Mouse (Mus musculus) neural tube, embryonic 14.5 days (tissue): Measurements from ENCODE around the gene Znrf2. TPM values are rescaled to one million over a fixed set of nuclear protein-coding genes. Genes with fewer than 3 reads are reported as not detected.

Source experiments
- ATAC-seq: fragments of 200-750 bp; cut with Nextera tagmentation; 2 replicates; pipeline ENCODE4 v1.8.0; 2017; ENCODE audit warnings: low read depth, mild to moderate bottlenecking, moderate TSS enrichment, moderate library complexity
- H3K27ac ChIP-seq: fragments of 300-500 bp; sonication (generic); 2 replicates; pipeline ENCODE4 v1.5.1; 2014; ENCODE audit warnings: low read depth, mild to moderate bottlenecking, control low read depth, low read length, moderate library complexity, mixed read lengths
- H3K27me3 ChIP-seq: fragments of 300-500 bp; sonication (generic); 2 replicates; pipeline ENCODE4 v1.6.1; 2014; ENCODE audit warnings: low read length; ENCODE audit not compliant: control insufficient read depth, insufficient read depth
- H3K36me3 ChIP-seq: fragments of 300-500 bp; sonication (generic); 2 replicates; pipeline ENCODE4 v1.6.1; 2014; ENCODE audit warnings: low read length, mixed read lengths; ENCODE audit not compliant: control insufficient read depth, insufficient read depth
- H3K4me1 ChIP-seq: fragments of 300-500 bp; sonication (generic); 2 replicates; pipeline ENCODE4 v1.6.1; 2014; ENCODE audit warnings: low read length; ENCODE audit not compliant: control insufficient read depth, insufficient read depth
- H3K4me2 ChIP-seq: fragments of 300-500 bp; sonication (generic); 2 replicates; pipeline ENCODE4 v1.6.1; 2014; ENCODE audit warnings: mild to moderate bottlenecking, low read depth, low read length, control low read depth
- H3K4me3 ChIP-seq: fragments of 300-500 bp; sonication (generic); 2 replicates; pipeline ENCODE4 v1.5.1; 2014; ENCODE audit warnings: low read depth, low read length, control low read depth, mixed read lengths
- H3K9ac ChIP-seq: fragments of 300-500 bp; sonication (generic); replicated peaks from 2 replicates; pipeline ENCODE4 v1.6.1; 2014; ENCODE audit warnings: low read depth, mild to moderate bottlenecking, control low read depth, low read length, mixed read lengths
- H3K9me3 ChIP-seq: fragments of 300-500 bp; sonication (generic); 2 replicates; pipeline ENCODE4 v1.6.1; 2016; ENCODE audit warnings: low read length; ENCODE audit not compliant: control insufficient read depth
- WGBS: fragments of 180-500 bp; shearing (Covaris S2); extraction: QIAGEN DNeasy Blood & Tissue Kit; methylation state at CpG from one replicate; pipeline ENCODE4 v1.1.7; 2014; 5-methylcytosine and 5-hydroxymethylcytosine counted together
- polyA plus RNA-seq: library from polyadenylated mRNA; unstranded; fragments of >200 nt; fragmentation: Nextera tagmentation; extraction: Ambion mirVana; gene quantifications from 2 replicates; pipeline ENCODE4 v1.2.1, GENCODE M21; 2014

The Znrf2 gene
- polyA plus RNA-seq, 1 experiment from 2014 or later = 8.0 TPM

DNA sequence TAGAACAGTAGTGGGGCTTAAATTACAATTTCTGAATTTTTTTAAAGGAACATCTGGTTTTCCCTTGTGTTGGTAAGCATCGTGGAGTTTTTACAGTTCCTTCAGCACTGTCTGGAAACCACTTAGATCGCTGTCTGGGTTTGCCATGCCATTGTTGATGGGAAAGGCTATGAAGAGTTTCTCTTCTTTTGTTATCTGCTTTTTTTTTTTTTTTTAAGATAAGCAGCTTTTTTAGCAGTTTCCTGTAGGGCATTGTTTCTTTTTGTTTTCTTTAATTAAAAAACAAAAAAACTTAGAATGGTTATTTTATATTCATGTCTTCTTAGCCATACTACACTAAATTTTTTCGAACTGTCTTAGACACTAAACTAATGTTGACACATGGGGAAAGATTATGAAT lies 60.9 kb downstream of the Znrf2 start:
- H3K4me3 ChIP-seq = no peak overlapping the region
- no peaks in the 10 kb centered on the region for H3K36me3 ChIP-seq
- no peaks in the 10 kb centered on the region for H3K4me1 ChIP-seq
- no peaks in the 10 kb centered on the region for H3K9me3 ChIP-seq
- no peak overlapping the region for H3K4me2 ChIP-seq
- no peak overlapping the region for H3K9ac ChIP-seq
- H3K27ac ChIP-seq = no peak overlapping the region
- no peak for ATAC-seq
- no peaks in the 10 kb centered on the region for H3K27me3 ChIP-seq
- 92% methylated on average over 3 of the region's 3 CpGs for WGBS

DNA sequence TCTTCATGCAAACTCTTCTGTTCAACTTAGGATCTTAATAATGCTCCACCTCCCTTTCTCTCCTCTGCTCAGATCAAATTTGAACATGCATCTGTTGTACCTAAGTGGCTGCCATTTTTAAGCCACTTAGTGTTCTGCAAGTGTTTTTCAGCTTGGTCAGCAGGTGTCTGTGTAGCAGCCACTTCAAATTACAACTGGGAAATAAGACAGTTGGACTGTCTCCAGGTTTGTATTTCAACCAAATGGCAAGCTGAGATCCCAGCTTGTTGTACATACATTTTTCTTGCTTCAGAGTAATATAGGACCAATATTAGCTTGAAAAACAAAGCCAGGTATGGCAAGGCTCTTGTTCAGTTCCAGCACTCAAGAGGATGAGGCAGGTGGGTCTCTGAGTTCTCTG lies 61.8 kb downstream of the Znrf2 start:
- Histone ChIP-seq H3K4me2 (no peak overlapping the region), H3K4me3 (no peak overlapping the region), H3K36me3 (no peaks in the 10 kb centered on the region), H3K27me3 (no peaks in the 10 kb centered on the region), H3K27ac (no peak overlapping the region), H3K9ac (no peak overlapping the region), H3K9me3 (no peaks in the 10 kb centered on the region), H3K4me1 (no peaks in the 10 kb centered on the region)
- no peak for ATAC-seq

DNA sequence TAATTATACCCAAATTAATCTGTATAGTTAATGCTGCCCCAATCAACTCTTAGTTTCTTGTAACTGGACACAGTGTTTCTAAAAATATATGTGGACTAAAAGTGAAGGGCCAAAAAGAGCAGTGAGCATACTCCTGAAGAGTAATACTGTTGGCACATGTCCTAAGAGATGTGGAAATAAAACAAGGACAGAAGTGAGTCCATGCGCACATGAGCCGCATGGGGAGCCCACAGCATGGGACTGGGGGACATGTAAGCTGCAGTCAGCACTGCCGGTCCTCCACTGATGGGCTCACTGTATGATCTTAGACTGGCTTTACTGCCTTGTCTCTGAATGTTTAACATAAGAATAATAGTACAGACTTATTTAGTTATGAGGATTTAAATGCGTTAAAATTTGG lies 63.4 kb downstream of the Znrf2 start:
- Histone ChIP-seq H3K9me3 (no peaks in the 10 kb centered on the region), H3K36me3 (no peaks in the 10 kb centered on the region), H3K9ac (no peak overlapping the region), H3K27me3 (no peaks in the 10 kb centered on the region), H3K4me2 (no peak overlapping the region), H3K4me1 (no peaks in the 10 kb centered on the region), H3K4me3 (no peak overlapping the region), H3K27ac (no peak overlapping the region)
- 91% methylated on average over 4 of the region's 4 CpGs for WGBS
- no peak for ATAC-seq

DNA sequence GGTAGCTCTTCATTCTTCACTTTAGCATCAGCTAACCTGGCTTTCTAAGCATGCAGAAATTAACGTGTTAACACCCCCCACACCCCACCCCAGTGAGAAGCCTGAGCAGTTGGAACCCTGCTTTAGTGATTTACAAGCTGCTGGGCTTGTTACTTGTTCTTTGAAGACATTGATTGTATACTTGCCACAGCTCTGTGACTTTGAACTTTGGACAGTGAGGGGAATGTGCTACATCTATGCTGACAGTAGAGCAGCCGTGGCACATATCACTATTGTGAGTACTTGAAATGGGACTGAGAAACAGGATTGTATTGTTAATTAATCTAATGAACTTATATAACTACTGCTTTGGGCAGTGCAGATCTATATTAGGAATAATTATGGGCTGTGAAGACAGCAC lies 66.7 kb downstream of the Znrf2 start:
- no peak for ATAC-seq
- H3K27me3 ChIP-seq = no peaks in the 10 kb centered on the region
- no peak overlapping the region for H3K9ac ChIP-seq
- H3K36me3 ChIP-seq = no peaks in the 10 kb centered on the region
- H3K4me1 ChIP-seq = no peaks in the 10 kb centered on the region
- WGBS = 61% methylated on average over 2 of the region's 2 CpGs
- no peak overlapping the region for H3K4me3 ChIP-seq
- H3K4me2 ChIP-seq = no peak overlapping the region
- no peak overlapping the region for H3K27ac ChIP-seq
- H3K9me3 ChIP-seq = no peaks in the 10 kb centered on the region

DNA sequence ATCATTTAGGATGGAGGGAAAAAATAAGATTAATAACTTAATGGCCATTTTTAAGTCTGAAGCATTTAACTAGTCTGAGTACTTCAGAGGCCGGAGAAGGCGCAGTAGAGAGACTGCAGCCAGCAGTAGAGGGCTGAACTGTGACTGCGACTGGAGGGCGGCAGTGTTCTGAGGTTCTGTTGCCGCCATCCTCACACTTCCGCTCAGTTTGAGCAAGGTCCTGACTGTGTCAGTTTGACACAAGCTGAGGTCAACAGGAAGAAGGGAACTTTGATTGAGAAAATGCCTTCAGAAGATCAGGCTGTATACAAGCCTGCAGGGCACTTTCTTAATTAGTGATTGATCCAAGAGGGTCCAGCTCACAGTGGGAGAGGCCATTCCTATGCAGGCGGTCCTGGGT lies 69.5 kb downstream of the Znrf2 start:
- H3K36me3 ChIP-seq = no peaks in the 10 kb centered on the region
- H3K27ac ChIP-seq = no peak overlapping the region
- no peak for ATAC-seq
- H3K4me1 ChIP-seq = no peaks in the 10 kb centered on the region
- H3K9me3 ChIP-seq = no peaks in the 10 kb centered on the region
- WGBS = 67% methylated on average over 7 of the region's 7 CpGs
- H3K27me3 ChIP-seq = no peaks in the 10 kb centered on the region
- no peak overlapping the region for H3K9ac ChIP-seq
- H3K4me3 ChIP-seq = no peak overlapping the region
- H3K4me2 ChIP-seq = no peak overlapping the region

DNA sequence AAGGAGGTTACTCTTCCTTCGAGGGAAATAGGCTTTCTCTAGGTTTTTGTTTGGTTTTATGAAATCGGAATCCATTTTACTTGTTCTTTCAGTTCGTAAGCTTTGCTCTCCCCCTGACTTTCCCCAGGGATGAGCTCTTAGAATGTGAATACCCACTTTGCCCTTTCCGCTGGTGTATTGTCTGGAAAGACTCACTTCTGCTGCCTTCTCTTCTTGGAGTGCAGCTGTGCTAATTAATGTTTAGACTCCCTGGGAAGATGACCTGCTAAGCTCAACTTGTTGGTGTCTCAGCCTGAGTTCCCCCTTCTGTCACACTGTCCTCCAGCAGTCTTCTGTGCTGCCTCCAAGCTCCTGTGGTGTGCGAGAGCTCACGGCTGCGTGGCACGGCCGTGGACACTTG lies 73.5 kb downstream of the Znrf2 start:
- 70% methylated on average over 9 of the region's 9 CpGs for WGBS

DNA sequence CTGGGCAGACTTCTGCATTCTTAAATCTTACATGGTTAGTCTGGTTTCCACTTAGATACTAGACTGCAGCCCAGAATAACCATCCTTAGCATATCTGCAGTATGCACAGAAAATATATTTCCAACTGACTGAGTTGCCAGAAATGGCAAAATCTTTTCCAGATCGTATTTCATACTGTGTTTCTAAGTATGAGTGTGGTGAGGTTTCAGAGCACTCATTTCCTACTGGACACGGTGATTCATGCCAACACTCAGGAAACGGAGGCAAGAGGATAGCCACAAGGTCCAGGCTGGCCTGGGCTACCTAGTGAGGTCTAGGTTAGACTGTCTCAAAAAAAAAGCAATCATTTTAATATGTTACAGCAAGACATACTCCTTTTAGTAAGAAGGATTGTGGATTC lies 74.7 kb downstream of the Znrf2 start:
- 89% methylated on average over 3 of the region's 3 CpGs for WGBS
- Histone ChIP-seq H3K9me3 (no peaks in the 10 kb centered on the region), H3K4me3 (no peak overlapping the region), H3K27ac (no peak overlapping the region), H3K4me2 (no peak overlapping the region), H3K4me1 (no peaks in the 10 kb centered on the region), H3K27me3 (no peaks in the 10 kb centered on the region), H3K36me3 (no peaks in the 10 kb centered on the region), H3K9ac (no peak overlapping the region)
- no peak for ATAC-seq

More for the DNA sequence above, 73.5 kb downstream of the Znrf2 start:
- H3K4me2 ChIP-seq = no peak overlapping the region
- no peaks in the 10 kb centered on the region for H3K27me3 ChIP-seq
- no peak overlapping the region for H3K27ac ChIP-seq
- ATAC-seq = no peak
- H3K9me3 ChIP-seq = no peaks in the 10 kb centered on the region
- H3K36me3 ChIP-seq = no peaks in the 10 kb centered on the region
- H3K4me3 ChIP-seq = no peak overlapping the region
- no peak overlapping the region for H3K9ac ChIP-seq
- H3K4me1 ChIP-seq = no peaks in the 10 kb centered on the region

DNA sequence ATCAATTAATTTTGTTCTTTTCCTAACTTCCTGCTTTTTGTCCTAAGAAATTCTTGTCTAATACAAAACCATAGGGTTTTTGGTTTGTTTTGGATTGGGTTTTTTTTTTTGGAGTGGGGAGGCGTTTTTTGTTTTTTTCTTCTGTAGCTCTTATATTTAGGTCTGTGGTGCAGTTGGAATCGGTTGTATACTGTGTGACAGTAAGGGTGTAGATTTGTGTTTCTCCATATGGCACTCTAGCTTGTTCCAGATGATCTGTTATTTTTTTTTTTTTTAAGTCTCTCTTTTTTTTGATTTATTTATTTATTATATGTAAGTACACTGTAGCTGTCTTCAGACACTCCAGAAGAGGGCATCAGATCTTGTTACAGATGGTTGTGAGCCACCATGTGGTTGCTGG lies 83.5 kb downstream of the Znrf2 start:
- Histone ChIP-seq H3K27me3 (no peaks in the 10 kb centered on the region), H3K36me3 (no peaks in the 10 kb centered on the region), H3K27ac (no peak overlapping the region), H3K9me3 (no peaks in the 10 kb centered on the region), H3K4me2 (no peak overlapping the region), H3K4me1 (no peaks in the 10 kb centered on the region), H3K4me3 (no peak overlapping the region), H3K9ac (no peak overlapping the region)
- WGBS = 84% methylated on average over 2 of the region's 2 CpGs
- ATAC-seq = no peak

DNA sequence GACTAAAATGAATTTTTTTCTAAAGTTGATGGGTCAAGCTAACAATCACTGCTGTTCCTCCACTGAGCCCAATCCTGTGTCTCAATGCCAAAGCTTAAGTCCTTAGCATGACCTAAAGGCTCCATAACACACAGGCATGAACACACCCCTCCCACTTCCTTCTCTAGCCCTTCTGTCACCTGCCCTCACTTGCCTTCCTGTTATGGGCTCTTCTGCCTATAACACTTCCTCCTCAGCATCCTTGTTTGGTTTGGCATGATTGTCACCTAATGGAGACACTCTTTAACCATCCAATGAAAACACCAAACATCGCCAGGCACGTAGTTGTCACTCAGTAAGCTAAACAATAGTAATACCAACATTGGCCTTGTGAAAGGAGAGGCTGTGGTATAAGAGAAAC lies 85.8 kb downstream of the Znrf2 start:
- H3K27ac ChIP-seq = no peak overlapping the region
- ATAC-seq = no peak
- no peaks in the 10 kb centered on the region for H3K27me3 ChIP-seq
- H3K4me3 ChIP-seq = no peak overlapping the region
- H3K9me3 ChIP-seq = no peaks in the 10 kb centered on the region
- H3K36me3 ChIP-seq = no peaks in the 10 kb centered on the region
- no peak overlapping the region for H3K9ac ChIP-seq
- WGBS = 95% methylated on average over 2 of the region's 2 CpGs
- H3K4me1 ChIP-seq = peaks cover 4% of the 10 kb centered on the region; the same call in 1 of the 2 replicates
- no peak overlapping the region for H3K4me2 ChIP-seq
